Mouse (Mus musculus): ENCODE measurements around the gene Sh2b1. TPM values are rescaled to one million over a fixed set of nuclear protein-coding genes. Genes with fewer than 3 reads are reported as not detected.

The Sh2b1 gene
- polyA plus RNA-seq, 1 experiment from 2014 or later, result 10.4 TPM

- 84% methylated on average over 17 of the region's 17 CpGs for WGBS (ENCODE audit: missing documents)
- no peak overlapping the region for H3K4me3 ChIP-seq (ENCODE audit: inconsistent target)
- H3K36me3 ChIP-seq (ENCODE audit: inconsistent target), result no peaks in the 10 kb centered on the region
- H3K27ac ChIP-seq, result no peak overlapping the region
- no peaks in the 10 kb centered on the region for H3K79me2 ChIP-seq (ENCODE audit: inconsistent target)
Observed at GRCm38 (mm10) chr7:126456382-126457266, 18.6 kb downstream of the Sh2b1 start.

GRCm38 (mm10) chr7:126455242-126455641, 20.0 kb downstream of the Sh2b1 start:
- no peaks in the 10 kb centered on the region for H3K79me2 ChIP-seq (ENCODE audit: inconsistent target)
- H3K36me3 ChIP-seq (ENCODE audit: inconsistent target), result no peaks in the 10 kb centered on the region
- 92% methylated on average over 2 of the region's 2 CpGs for WGBS (ENCODE audit: missing documents)
- H3K4me3 ChIP-seq (ENCODE audit: inconsistent target), result no peak overlapping the region
- no peak overlapping the region for H3K27ac ChIP-seq

GRCm38 (mm10) chr7:126453861-126454260, 21.4 kb downstream of the Sh2b1 start:
- no peak overlapping the region for H3K27ac ChIP-seq
- 39% methylated on average over 7 of the region's 7 CpGs for WGBS (ENCODE audit: missing documents)
- no peaks in the 10 kb centered on the region for H3K79me2 ChIP-seq (ENCODE audit: inconsistent target)
- no peak overlapping the region for H3K4me3 ChIP-seq (ENCODE audit: inconsistent target)
- no peaks in the 10 kb centered on the region for H3K36me3 ChIP-seq (ENCODE audit: inconsistent target)

DNA sequence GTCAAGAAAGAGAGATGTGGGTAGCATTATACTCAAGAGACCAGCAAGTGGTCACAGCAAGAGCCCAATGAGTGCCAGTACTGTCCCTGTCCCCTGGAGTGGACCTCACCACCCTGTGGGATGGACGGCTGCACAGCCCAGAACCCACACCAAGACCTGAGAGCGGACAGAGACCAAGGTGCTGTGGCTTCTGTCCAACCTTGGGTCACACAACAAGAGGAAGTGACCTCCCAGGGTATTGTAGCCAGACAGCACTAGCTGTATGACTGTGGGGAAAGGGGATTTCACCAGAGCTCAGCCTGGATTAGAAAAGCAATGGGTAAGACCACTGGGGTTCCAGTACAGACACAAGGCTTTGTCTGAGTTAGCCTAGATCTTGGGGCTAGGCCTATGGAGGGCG, 23.0 kb downstream of the Sh2b1 start:
- no peaks in the 10 kb centered on the region for H3K36me3 ChIP-seq (ENCODE audit: inconsistent target)
- WGBS (ENCODE audit: missing documents), result 79% methylated on average over 3 of the region's 3 CpGs
- H3K79me2 ChIP-seq (ENCODE audit: inconsistent target), result no peaks in the 10 kb centered on the region

GRCm38 (mm10) chr7:126450641-126451040, 24.6 kb downstream of the Sh2b1 start:
- Histone ChIP-seq H3K79me2 (ENCODE audit: inconsistent target) (no peaks in the 10 kb centered on the region), H3K27ac (no peak overlapping the region), H3K4me3 (ENCODE audit: inconsistent target) (no peak overlapping the region), H3K36me3 (ENCODE audit: inconsistent target) (0 out of 2 replicates have a peak, but pooled peaks cover 2% of the 10 kb centered on the region)
- 96% methylated on average over 6 of the region's 6 CpGs for WGBS (ENCODE audit: missing documents)

More for the DNA sequence above, 23.0 kb downstream of the Sh2b1 start:
- Histone ChIP-seq H3K4me3 (ENCODE audit: inconsistent target) (no peak overlapping the region), H3K27ac (no peak overlapping the region)

DNA sequence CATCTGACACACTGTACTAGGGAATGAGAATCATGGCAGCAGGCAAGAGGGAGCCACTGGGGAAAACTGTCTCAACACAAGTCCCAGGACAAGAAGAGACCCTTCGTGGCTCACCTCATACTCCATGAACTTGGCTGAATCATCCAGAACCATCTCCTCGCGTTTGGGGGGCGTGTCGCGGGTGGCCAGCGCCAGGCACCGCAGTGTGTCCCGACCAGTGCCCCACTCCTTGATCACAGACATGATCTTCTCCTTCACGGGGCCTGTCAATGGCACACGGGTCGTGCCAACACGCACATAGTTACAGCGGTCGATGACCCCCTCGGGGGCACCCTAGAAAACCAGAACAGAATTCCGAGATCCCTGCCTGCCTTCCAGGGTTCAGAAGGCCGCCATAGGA, 25.2 kb downstream of the Sh2b1 start:
- 96% methylated on average over 18 of the region's 18 CpGs for WGBS (ENCODE audit: missing documents)
- Histone ChIP-seq H3K79me2 (ENCODE audit: inconsistent target) (no peaks in the 10 kb centered on the region), H3K36me3 (ENCODE audit: inconsistent target) (peaks cover 9% of the 10 kb centered on the region), H3K4me3 (ENCODE audit: inconsistent target) (no peak overlapping the region), H3K27ac (no peak overlapping the region)

- Histone ChIP-seq H3K4me3 (ENCODE audit: inconsistent target) (no peak overlapping the region), H3K79me2 (ENCODE audit: inconsistent target) (no peaks in the 10 kb centered on the region), H3K36me3 (ENCODE audit: inconsistent target) (peaks cover 19% of the 10 kb centered on the region), H3K27ac (no peak overlapping the region)
- 54% methylated on average over 19 of the region's 19 CpGs for WGBS (ENCODE audit: missing documents)
Observed at GRCm38 (mm10) chr7:126448481-126448880, 26.7 kb downstream of the Sh2b1 start.

GRCm38 (mm10) chr7:126446217-126446616, 29.0 kb downstream of the Sh2b1 start:
- H3K27ac ChIP-seq, result no peak overlapping the region
- H3K36me3 ChIP-seq (ENCODE audit: inconsistent target), result peaks cover 32% of the 10 kb centered on the region
- no peaks in the 10 kb centered on the region for H3K79me2 ChIP-seq (ENCODE audit: inconsistent target)
- WGBS (ENCODE audit: missing documents), result 99% methylated on average over 13 of the region's 21 CpGs
- H3K4me3 ChIP-seq (ENCODE audit: inconsistent target), result no peak overlapping the region

DNA sequence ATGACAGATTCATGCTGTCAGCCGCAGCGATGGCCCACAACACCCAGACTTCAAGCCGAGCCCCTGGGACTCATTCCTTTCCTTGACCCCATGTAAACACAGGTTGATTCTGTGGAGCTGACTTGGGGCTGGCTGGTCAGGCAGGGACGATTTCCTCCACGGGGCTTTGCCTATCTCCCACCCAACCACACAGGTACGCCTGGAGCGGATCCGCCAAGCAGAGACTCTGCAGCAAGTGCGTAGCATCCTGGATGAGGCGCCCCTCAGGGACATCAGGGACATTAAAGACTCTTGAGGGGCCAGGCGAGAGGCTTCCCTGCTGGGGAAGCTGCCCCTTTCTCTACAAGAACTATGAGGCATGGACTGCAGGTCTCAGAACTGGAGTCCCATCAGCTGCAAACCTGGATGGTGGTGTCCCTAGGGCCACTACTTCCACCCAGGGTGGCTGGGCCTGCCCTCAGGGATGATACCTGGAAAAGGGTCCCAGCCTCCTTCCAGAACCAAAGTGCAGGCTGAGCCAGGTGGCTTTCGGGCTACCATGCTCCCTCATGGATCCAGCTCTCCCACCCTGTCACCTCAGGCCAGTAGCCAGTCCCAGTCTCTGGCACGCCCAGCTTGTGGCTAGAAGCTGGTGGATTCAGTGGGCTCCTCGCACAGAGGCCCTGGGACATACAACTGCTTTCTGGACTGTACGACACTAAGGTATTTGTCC, 30.0 kb downstream of the Sh2b1 start:
- 99% methylated on average over 14 of the region's 15 CpGs for WGBS (ENCODE audit: missing documents)
- H3K4me3 ChIP-seq (ENCODE audit: inconsistent target), result no peak overlapping the region
- no peaks in the 10 kb centered on the region for H3K79me2 ChIP-seq (ENCODE audit: inconsistent target)
- no peak overlapping the region for H3K27ac ChIP-seq
- H3K36me3 ChIP-seq (ENCODE audit: inconsistent target), result peaks cover 32% of the 10 kb centered on the region

DNA sequence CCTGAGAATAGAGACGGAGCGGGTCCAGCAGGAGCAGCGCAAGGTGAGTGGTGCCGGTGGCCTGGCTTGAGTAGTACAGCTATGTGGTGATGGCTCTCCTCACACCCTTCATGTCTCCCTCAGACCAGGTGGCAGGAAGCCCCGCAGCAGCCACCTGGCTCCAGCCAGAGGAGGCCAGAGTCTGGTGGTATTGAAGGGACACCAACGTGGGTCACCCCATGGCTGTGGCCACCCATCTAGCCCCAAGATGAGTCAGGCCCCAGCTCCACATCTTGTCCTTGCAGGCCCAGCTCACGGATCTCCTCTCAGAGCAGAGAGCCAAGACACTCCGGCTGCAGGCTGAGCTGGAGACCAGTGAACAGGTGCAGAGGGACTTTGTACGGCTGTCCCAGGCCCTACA, 30.7 kb downstream of the Sh2b1 start:
- Histone ChIP-seq H3K27ac (no peak overlapping the region), H3K4me3 (ENCODE audit: inconsistent target) (no peak overlapping the region), H3K79me2 (ENCODE audit: inconsistent target) (no peaks in the 10 kb centered on the region), H3K36me3 (ENCODE audit: inconsistent target) (peaks cover 32% of the 10 kb centered on the region)
- WGBS (ENCODE audit: missing documents), result 93% methylated on average over 9 of the region's 9 CpGs

- no peak overlapping the region for H3K27ac ChIP-seq
- WGBS (ENCODE audit: missing documents), result 93% methylated on average over 10 of the region's 10 CpGs
- H3K36me3 ChIP-seq (ENCODE audit: inconsistent target), result peaks cover 32% of the 10 kb centered on the region
- H3K4me3 ChIP-seq (ENCODE audit: inconsistent target), result no peak overlapping the region
- H3K79me2 ChIP-seq (ENCODE audit: inconsistent target), result no peaks in the 10 kb centered on the region
Observed at GRCm38 (mm10) chr7:126443997-126444396, 31.2 kb downstream of the Sh2b1 start.

GRCm38 (mm10) chr7:126440134-126440533, 35.1 kb downstream of the Sh2b1 start:
- H3K4me3 ChIP-seq (ENCODE audit: inconsistent target), result no peak overlapping the region
- H3K36me3 ChIP-seq (ENCODE audit: inconsistent target), result peaks cover 25% of the 10 kb centered on the region
- H3K27ac ChIP-seq, result no peak overlapping the region
- no peaks in the 10 kb centered on the region for H3K79me2 ChIP-seq (ENCODE audit: inconsistent target)
- 94% methylated on average over 9 of the region's 9 CpGs for WGBS (ENCODE audit: missing documents)

- WGBS (ENCODE audit: missing documents), result 26% methylated on average over 8 of the region's 8 CpGs
- Histone ChIP-seq H3K4me3 (ENCODE audit: inconsistent target) (no peak overlapping the region), H3K27ac (no peak overlapping the region), H3K79me2 (ENCODE audit: inconsistent target) (no peaks in the 10 kb centered on the region), H3K36me3 (ENCODE audit: inconsistent target) (peaks cover 15% of the 10 kb centered on the region; the same call in 1 of the 2 replicates)
Observed at GRCm38 (mm10) chr7:126436851-126437250, 38.4 kb downstream of the Sh2b1 start.

- no peak overlapping the region for H3K4me3 ChIP-seq (ENCODE audit: inconsistent target)
- no peaks in the 10 kb centered on the region for H3K79me2 ChIP-seq (ENCODE audit: inconsistent target)
- 89% methylated on average over 3 of the region's 3 CpGs for WGBS (ENCODE audit: missing documents)
- H3K27ac ChIP-seq, result no peak overlapping the region
- peaks cover 10% of the 10 kb centered on the region; the same call in 1 of the 2 replicates for H3K36me3 ChIP-seq (ENCODE audit: inconsistent target)
Observed at GRCm38 (mm10) chr7:126435801-126436200, 39.4 kb downstream of the Sh2b1 start.

- WGBS (ENCODE audit: missing documents), result 96% methylated on average over 7 of the region's 7 CpGs
- H3K27ac ChIP-seq, result no peak overlapping the region
- H3K4me3 ChIP-seq (ENCODE audit: inconsistent target), result no peak overlapping the region
- H3K36me3 ChIP-seq (ENCODE audit: inconsistent target), result peaks cover 10% of the 10 kb centered on the region; the same call in 1 of the 2 replicates
- peaks cover 4% of the 10 kb centered on the region; the same call in 1 of the 2 replicates for H3K79me2 ChIP-seq (ENCODE audit: inconsistent target)
Observed at GRCm38 (mm10) chr7:126434726-126435125, 40.5 kb downstream of the Sh2b1 start.
